Mouse (Mus musculus) 416B (cell line): Measurements from ENCODE around the gene Apobec4.

Experiments used
- DNase-seq: peaks from one replicate; pipeline ENCODE4 v3.0.0; 2011; ENCODE audit warnings: low read depth

Apobec4 gene

DNA sequence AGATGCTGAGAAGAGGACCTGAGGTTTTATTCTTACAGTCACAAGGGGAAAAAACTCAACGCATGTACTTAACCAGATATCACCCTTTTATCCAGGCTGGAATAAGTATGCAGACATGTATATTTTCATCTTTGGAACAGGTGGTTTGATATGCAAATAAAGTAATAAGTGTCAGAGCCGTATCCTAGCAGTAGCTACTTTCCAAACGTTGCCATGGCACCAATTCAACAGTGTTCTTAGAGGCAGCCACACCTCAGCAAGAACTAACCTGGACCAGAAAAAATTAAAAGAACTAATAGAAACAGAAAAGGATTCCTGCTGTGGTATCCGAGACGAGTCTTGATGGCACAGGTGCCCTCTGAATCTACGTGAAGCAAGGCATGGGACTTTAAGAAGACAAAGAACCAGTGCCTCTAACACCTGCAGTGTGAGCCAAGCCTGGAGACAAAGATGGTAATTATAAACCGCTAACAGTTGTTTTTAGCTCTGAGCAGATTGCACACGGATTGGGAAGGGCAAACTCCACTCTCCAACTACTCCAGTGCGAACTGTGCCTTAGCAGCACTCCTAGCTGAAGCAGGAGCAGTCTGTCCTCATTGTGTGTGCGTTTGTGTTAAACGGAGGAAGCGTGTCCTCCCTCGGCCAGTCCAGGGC, at the start of gene Apobec4:
Apobec4 (plus strand) TSS at position 240 of the 654 bp plus-strand sequence.
- no peak for DNase-seq

DNA sequence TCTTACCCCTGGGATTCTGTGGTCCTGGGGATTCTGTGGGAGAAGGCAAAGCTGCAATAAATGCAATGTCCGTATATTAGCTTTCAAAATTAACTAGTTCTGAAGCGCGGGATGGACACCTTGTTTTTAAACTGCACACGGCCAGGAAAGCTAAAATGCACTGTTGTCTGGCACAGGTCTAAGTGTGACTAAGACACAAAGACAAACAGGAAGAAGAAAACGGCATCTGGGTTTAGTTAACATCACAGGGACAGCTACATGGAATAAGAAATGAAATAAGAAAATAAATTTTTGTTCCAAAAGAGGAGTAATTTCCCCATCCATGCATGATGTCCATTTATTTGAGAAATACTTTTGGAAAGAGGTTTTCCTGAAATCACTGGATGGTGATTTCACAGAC, 49.3 kb upstream of the Apobec4 start:
- DNase-seq, result no peak

DNA sequence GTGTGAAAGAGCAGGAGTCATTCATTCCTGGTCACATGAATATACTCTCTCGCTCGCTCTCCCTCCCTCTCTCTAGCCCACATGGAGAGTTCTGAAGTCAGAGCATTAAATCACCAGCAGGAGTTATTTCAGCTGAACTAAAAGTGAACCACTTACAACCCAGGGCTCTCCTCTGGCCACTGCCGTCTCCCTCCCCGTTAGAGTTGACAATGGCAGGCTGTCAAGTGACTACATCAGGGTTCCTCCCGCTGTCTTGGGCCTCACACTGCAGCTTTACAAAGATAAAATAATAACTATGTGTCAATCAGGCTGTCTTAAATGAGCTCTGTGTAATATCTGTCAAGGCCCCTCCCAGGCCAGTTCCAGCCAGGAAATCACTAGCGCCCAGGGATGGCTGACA, 47.4 kb upstream of the Apobec4 start:
- DNase-seq, result no peak

DNA sequence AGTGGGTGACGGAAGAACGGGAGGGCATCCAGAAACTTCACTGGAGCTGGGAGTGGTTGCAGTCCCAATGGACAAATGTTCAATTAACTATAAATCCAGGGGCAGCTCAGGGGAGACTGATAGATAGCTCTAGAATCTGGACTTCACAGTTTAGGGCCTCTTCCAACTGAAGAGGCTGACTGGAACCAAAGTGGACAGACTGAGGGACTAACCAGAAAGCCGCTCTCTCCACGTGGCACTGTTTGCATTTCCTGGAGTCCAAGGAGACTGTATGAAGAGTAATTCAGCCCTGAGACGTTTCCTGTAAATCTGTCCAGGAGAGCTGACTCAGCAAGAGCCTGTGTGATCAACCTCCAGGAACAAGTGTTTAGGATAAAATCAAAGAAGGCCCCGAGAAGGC, 46.4 kb upstream of the Apobec4 start:
- no peak for DNase-seq

DNA sequence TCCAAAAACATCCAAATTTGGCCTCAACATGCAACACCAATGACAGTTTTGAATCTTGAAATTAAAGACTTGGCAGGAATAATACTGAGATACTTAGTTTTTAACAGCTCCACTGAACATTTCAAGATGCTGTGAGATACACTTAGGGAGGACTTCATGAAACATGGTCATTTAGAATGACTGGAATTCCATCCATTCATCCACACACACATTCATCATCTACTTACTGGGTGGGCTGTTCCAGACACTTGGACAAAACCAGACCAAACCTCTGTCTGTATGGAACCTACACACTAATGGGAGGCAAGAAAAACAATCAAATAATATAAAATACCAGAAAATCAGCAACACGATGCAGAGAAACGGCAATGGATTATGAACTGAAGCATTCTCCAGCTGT, 42.8 kb upstream of the Apobec4 start:
- DNase-seq, result no peak

DNA sequence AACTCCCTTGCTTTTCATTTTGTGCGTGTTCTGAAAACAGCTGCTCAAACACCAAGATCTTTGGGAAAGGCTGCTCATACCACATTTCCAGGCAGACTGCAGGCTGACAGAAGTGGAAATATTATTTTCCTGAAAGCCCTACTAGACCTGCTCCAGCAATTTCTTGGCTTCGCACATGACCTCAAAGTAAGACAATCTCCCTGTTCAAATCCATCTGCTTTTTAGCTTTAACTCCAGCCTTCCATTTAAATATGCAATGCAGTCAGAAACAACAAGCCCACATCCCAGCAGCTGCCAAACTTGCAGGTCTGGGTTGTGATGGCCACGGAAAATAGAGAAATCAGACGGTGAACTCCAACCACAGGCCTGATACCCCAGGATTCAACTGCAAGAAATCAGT, 39.3 kb upstream of the Apobec4 start:
- no peak for DNase-seq

DNA sequence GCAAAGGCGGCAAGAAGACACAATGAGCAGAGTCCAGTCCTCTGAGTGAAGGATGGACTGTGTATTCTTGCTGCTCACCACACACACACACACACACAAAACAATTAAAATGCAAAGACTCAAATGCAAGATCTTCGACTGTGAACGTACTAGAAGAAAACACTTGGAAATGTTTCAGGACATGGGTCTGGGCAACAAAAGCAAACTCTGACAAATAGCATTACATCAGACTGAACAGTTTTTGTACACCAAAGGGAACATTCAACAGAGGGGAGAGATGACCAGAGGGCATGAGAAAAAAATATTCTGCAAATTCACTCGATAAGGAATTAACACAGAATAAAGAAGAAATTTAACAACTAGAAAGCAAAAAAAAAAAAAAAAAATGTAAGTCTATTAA, 36.4 kb upstream of the Apobec4 start:
- DNase-seq, result no peak

DNA sequence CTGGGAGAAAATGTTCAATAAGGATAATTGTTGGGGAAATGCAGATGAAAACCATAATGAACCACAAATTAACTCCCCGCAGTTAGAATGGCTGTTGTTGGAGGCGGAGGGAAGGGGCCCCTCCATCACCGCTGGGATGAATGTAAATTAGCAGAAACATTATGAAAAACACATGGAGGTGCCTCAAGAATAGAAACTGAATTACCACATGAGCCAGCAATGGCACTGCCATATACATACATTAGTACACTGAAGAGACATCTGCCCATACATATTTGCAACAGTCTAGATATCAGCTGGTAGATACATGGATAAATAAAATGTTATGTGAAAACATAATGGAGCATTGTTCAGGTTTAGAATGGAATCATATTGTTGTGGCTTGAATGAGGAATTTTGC, 35.9 kb upstream of the Apobec4 start:
- DNase-seq, result no peak

DNA sequence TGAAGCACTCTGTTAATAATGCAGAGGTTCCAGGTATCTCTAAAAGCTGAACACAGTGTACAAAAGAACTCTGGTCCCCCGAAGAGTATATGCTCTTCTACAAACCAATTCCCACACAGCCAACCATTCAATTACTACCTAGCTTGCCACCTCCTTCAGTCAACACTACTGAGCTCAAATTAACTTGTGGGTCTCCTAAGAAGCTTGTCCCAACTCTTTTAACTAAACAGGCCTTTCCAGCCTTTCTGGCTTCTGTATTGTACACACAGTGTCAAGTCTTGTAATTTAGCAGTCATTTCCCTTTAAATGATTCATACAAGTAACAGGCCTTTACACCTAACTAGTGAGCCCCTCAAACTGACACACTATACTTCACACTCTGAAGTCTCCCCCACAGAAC, 33.0 kb upstream of the Apobec4 start:
- DNase-seq, result no peak

DNA sequence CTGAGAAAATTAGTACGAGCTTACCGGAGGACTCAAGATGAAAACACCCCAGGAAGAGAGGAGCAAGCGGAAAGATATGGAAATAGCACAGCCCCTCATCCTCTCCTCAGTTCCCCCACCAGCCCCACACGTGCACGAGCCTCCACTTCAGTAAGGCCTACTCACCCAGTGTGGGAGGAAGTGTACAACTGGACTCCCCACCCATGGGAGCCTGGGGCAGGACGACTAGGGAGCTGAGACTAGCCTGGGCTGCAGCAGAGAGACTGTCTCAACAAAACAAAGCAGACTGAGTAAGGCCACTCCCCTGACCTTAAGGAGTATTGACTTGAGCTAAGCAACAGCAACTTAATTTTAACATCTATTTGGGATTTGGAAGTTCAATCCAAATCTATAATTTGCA, 32.2 kb upstream of the Apobec4 start:
- no peak for DNase-seq

DNA sequence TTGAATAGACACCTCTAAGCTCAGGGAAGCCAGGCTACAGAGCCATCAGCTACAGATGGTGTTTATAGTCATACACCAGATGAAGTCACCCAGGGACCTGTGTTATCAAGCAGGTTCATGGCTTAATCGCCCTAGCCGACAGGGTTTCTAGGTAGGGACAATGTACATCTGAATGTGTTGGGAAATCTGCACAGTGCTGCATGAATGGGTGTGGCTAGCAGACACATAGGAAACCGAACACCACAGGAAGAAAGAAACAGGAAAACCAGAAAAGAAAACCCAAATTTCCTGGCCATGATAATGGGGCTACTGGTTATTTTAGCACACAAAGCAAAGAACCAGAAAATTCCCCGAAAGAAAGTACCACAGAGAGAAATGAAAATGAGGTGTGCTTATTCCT, 29.4 kb upstream of the Apobec4 start:
- peak; percentile 65 for DNase-seq

DNA sequence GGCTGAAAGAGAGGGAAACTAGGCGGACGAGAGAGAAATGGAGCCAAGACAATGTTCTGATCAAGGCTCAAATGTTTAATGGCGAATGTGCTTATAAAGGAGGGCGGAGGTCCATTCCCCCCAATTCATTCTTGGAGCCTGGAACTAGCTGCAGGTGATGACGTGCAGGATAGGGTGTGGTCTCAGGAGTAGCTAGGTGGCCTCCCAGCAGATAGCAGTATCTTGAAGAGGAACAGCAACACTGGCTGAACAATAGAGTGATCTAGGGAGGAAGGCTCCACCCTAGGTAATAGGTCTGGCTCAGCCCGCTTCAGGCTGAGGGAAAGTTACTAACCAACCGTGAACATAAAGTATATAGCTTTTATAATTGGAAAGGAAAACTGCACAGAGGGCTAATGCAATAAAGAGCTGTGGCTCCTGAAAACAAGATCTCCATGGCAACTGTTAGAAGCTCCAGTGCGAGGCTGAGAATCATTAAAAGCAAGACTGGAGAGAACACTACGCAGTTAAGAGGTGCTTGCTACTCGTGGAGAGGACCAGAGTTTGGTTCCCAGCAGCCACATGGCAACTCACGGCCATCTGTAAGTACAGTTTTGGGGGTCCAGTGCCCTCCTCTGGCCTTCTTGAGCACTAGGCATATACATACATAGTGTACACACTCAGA, 28.7 kb upstream of the Apobec4 start:
- no peak for DNase-seq

DNA sequence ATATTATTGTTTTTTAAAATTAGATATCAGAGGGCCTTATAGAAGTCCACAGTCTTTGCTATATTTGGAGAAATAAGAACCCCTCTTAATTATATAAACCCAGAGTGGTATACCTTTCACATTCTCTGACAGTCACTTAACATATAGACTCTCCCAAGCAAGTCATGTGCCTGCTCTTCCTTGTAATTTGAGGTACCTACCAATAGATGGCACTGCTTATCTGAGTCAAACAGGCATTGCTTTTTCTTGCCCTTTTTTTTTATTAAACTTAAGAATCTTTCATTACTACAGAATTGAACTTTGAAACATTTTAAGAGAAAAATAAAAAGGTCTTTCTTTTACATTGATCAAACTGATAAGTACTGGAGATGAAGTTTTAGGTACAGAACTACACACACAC, 26.1 kb upstream of the Apobec4 start:
- peak; percentile 64 for DNase-seq

DNA sequence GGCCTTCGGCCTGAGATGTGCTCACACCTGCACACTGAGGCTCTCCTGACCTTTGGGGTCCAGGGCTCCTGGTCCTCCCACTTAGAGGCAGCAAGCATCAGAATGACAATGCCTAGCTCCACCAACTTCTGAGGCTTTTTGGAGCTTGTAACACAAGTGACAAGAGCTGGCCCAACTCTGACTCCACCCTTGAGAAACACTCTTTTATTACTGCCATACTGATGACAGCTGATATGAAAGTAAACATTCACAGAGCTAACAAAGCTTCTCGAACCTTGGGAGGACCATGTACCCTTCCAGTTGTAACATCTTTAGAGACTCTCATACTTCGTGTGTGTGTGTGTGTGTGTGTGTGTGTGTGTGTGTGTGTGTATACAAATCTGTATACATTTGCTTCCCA, 24.3 kb upstream of the Apobec4 start:
- no peak for DNase-seq

DNA sequence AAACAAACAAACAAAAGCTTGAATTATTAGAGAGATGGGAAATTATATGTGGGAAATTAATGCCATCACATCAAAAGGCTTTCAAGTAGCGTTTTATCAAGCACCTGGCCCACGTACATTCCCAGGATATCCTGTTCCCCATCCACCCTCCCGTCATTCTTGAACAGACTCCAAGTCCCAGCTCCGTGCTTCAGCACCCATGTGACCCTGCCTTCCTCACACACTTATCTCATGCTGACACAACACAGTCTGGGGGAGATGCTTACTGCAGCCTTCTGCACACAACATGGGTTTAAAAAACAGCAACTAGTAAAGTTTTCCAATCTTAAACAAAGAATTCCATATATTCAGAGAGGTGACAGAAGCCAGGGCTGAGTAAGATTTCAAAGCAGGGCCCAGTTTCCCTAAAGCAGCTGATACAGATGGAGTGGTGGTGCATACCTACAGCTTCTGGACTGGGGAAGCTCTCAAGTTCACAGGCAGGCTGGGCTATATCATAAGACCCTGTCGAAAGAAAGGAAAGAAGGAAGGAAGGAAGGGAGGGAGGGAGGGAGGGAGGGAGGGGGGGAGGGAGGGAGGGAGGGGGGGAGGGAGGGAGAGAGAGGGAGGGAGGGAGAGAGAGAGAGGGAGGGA, 22.6 kb upstream of the Apobec4 start:
- no peak for DNase-seq

DNA sequence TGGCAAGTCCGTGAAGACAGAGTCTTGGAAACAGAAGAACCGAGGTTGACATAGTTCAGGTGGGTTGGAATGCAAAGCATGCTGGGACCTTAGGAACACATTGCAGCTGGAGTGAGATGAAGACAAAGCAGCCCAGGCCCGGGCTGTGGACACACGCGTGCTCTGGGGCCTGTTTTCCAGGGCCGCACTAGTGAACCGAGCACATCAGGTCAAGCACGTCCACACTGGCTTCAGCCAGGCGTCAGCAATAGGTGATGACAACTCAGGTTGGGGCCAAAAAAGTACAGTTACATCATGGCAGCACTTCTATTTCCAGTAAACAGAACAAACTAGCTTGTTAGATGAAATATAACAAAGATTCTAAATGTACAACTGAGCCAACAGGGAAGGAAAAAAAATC, 11.6 kb upstream of the Apobec4 start:
- no peak for DNase-seq

DNA sequence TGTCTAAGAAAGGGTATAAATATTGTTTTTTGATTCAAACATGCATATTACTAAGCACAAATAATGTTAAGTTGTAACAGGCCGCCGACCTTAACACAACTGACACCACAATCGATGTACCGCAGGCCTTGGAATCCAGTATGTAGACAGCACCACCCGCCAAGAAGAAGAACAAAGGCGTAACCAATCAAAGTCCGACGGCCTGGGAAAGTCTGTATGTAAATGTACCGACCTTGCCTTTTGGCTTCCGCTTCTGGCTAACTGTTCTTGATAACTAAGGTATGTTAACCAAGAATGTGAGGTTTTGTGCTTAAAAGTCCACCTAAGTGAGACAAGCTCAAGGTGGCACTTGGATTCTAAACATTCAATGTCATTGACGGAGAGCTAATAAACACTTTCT, 11.0 kb upstream of the Apobec4 start:
- DNase-seq, result no peak

DNA sequence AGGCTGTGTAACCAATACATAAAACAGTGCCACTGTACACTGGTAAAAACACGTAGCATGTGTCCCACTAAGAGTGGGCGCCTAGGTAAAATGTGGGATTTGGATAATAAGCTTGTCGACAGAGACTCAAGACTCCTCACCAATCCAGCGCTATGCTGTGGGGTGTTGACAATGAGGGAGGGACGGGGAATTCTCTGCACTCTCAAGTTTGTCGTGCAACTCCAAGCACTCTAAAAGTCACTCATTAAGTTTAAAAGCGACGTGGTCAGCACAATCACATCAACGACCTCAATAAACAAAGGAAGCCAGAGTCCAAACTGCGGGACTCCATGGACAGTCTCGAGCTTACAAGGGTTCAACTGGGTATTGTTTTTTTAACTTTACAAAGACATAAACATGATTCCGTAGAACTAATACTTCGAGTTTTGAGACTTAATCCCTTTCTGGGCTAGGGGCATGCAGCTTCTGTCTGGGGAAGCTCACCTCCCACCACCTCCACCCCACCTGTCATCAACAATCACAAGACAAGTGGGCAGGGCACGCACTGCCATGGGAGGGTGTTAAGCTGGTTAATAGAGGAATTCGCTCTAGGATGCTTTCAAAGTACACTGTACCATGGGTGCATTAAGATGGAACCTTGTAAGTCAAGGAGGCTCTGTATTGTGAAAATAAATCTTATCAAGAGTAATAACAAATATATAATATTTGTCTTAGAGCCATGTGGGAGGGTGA, 7.1 kb upstream of the Apobec4 start:
- DNase-seq, result no peak

DNA sequence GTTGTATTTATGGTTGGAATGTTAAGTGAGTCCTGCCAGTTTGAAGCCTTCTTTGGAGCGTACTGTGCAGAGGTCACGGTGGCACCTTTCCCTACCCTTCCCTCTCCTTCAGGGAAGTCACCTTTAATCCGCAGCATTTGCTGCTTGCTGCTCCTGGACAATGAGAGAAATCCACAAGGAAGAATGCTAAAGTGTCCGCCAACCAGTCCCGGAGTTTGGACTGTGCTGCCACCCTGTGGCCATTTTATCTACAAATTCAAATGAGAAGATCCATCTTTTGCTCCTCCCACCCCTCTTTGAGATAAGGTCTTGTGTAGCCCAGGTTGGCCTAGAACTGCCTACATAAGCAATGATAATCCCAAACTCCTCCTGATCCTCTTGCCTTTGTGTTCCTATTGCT, 3.9 kb upstream of the Apobec4 start:
- DNase-seq, result peak; percentile 61

DNA sequence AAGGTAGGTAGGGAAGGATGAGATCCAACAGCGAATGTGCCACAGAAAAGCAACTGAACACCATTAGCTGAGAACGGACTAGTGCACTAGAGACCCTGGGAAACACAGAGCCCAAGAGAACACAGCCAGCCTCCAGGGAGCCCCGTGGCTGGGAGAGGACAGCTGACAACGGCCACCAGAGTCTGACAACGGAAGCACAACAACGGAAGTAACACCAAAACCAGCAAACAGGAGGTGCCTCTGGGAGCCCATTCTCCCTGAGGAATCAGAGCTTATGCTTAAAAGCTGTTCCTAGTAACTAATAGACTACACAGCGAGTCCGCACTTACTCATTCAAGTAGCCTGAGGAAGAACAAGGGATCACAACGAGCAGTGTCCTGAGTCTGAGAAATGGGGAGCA, 1.1 kb upstream of the Apobec4 start:
- no peak for DNase-seq

DNA sequence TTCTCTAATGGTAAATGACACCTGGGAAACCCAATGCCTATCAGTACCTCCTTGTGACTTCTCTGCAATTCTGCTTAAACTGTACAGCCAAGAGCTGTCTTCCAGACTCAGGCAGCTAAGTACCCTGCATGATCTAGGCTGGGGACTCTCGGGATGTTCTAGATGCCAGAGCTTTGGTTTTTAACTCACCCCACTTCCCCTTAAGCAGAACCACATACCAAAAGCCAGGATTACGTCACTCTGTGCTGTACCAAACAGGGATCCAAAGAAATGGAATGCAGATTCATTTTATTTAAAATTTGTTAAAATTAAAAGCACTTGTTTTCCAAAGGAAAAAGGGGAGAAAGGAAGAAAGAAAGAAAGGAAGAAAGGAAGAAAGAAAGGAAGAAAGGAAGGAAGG, 11.4 kb downstream of the Apobec4 start:
- peak; percentile 44 for DNase-seq

DNA sequence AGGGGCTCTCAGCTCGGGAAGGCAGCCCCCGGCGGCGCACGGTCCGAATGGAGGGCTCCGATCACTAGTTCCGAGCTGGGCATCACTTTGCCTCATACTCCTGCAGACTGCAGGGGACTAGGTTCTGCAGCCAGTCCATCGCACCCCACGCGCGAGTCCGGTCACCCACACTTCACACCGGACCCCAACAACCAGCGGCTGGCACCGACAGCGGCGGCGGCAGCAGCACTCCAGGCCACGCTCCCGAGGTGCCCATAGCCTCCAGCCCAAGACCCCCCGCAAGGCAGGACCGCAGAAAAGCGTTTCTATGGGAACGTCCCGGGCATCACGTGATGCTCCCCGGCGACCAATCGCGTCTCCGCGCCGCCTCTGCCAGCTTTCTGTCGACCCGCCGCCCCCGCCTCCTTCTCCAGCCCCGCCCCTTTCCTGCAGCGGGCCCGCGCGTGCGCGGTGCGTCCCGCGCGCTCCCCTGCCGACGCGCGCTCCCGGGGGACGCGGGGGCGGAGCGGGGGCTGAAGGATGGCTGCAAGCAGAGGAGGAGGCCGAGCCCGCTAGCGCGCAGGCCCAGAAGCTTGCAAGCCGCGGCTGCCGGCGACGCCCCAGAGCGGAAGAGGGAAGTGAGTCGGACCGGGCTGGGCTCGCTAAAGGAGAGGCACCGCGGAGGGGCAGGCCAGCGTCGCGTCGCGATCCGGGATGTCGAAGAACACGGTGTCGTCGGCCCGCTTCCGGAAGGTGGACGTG, 15.9 kb downstream of the Apobec4 start, which contains the start of the genes Rgl1 and Arpc5:
Rgl1 (minus strand) TSS at position 320 of the 741 bp plus-strand sequence.
Arpc5 (plus strand) TSS at position 511 of the 741 bp plus-strand sequence.
- DNase-seq, result peak; percentile 96
